Mouse (Mus musculus): ENCODE results near the gene Lrrc3c.

DNA sequence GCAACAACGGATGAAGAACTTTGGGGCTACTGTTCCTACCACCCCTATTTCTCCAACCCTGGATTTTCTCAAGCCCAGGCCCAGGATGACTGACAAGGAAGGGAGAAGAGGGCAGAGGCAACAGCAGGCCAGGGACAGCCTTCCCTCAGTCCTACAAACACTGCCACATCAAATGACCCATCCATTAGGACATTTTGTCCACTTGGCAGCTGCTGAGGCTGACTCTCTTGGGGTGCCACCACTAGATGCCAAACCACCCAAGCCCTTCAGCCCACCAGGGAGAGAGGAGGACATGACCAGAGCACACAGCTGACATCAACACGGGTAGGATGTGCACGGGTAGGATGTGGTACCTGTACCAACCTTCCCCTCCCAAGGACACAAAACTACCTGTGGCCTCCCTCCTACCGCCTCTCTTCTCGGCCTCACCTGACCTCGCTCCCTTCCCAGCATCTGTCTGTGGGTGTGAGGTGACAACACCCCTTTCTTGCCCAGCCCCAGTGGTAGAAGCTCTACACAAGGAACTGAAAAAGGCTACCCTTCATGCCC, 13.4 kb upstream of the Lrrc3c start:
- TF ChIP-seq CTCF (IDR thresholded peaks at IDR 0.05; ENCODE audit: borderline replicate concordance, extremely low read depth, insufficient read depth, insufficient read length) = no peak
- no peak for TF ChIP-seq POLR2A (IDR thresholded peaks at IDR 0.05; ENCODE audit: borderline replicate concordance, extremely low read depth, insufficient read depth, insufficient read length, poor library complexity, severe bottlenecking)

Data from brain, embryonic 14.5 days (tissue).